Mouse (Mus musculus) MN1 (cell line): ENCODE measurements at regions not wholly inside any gene's neighbourhood (a gene's known extent, or its start where the extent isn't known, plus 50 kb on each side); places are given as distances from the start of the nearest gene placed in this dataset.

Source experiments
- DNase-seq: peaks from one replicate; pipeline ENCODE4 v3.0.0-alpha.2; 2016; ENCODE audit warnings: low spot score

DNA sequence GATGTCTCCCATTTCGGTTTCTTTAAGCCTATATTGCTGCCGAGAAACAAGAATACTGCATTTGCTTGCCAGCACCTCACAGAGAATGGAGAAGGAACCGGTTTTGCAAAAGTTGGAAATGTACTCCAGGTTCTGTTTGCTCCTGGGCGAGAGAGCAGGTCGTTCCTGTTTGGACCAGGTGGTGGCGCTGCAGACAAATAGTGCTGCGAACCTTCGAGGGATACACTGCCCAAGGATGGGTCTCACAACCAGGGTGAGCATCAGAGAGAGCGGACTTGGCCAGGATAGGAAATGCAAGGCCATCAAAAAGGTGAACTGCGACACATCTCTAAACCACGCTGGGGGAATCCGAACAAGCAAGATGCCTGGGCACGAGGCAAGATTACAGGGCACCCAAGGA is 54.0 kb upstream of the Ets2 start:
- DNase-seq = peak; percentile 65

DNA sequence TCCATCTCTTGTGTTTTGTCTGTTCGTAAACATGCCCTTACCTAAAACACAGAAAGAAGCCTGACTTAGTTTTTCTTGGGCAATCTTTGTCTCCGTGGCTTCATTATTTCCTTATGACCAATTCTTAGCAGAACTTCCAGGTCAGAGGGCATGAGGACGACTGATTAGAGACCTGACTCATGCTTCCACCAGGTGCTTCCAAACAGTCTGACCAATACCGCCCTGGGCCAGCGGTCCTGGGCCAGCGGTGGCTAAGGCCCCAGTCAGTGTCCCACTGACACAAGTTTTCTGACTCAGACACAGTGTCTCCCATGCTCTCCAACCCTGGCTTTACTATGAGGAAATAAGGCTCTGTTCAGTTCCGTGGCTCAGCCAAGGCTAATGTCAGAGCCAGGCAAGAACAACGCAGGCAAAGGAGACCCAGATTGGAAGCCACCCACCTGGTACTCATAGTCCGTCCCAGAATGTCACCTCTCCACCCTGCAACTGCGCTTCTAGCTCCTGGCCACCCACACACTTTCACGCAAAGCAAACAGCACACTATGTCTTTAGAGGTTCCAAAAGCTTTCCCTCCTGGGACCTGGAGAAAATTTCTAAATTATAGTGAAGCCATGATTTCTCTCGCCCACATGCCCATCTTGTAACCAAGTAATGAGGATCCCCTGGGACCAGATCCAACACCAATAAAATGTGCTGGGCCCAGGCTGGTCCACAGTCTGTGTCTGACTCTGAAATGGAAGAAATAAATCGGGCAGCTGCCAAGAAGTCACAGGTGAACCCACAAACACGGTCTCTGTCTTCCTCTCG is 56.6 kb upstream of the Erg start:
- DNase-seq = no peak

DNA sequence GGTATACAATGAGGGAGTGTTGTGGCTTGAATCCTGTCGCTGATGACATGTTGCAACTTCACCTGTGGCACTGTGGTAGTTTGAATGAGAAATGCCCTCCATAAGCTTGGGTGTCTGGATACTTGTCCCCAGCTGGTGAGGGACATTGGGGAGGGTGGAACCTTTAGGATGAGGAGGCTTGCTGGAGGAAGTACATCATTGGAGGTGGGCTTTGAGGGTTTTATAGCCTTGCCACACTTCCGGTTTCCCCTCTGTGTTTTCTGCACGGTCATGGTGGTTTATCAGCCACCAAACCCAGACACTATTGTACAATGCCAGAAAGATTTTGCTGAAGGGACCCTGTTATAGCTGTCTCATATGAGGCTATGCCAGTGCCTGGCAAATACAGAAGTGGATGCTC is 54.3 kb upstream of the Erg start:
- no peak for DNase-seq

DNA sequence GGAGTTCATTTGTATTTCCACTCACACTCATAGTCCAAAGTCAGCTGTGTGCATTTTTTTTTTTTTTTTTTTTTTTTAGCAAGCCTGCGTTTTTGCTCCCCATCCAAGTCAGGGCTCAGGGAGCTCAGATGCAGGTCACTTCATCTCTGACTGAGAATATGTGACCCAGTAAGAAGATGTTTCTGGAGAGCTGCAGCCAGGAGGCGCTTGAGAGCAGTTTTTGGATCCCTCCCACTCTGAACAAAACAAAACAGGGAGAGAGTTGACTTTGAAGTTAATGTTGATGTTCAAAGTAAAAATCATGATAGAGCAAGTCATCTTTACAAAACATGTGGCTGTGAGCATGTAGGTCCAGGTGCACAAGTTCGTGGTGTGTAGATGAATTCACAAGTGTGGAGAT is 53.3 kb upstream of the Erg start:
- DNase-seq = no peak

DNA sequence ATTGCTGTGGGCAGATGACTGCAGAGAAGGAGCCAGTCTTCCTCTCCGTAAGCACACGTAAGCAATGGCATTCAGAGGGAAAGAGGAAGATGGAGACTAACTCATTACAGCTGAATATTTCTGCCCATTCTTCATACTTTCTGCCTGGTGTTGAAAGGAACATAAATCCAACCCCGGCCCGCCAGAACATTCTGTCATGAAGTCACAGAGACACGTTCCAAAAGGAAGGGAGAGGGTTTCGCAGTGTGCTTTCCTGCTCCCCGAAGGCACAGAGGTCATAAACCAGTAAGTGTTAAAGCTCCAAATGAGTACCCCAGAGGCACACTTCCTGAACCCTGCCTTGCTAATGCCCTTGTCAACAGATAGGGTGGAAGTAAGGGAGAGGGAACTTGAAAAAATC is 51.5 kb upstream of the Erg start:
- no peak for DNase-seq

DNA sequence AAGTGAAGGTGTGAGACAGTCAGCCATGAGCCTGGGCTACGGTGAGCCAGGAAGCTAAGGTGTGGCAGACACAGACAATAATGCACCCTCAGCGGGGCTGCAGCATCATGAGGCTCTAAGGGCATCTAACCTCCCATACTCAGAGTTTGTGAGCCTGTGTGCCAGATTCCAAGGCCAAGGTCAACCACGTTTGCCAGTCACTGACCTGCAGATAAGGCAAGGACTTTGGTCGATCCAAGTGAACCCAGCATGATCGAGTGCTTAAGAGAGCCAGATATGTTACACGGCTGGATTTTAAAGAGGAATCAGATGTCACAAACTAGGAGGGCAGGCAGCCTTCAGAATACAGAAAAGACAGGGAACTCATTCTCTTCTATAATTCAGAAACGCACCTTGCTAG is 50.2 kb upstream of the Erg start:
- no peak for DNase-seq
